Comparison of ENCODE assay signal across 24 mouse cellular contexts in genomic region chr16:10821387-10821786, GRCm38 (mm10). TPM values are rescaled to one million over a fixed set of nuclear protein-coding genes. Genes with fewer than 3 reads are reported as not detected.
DNase-seq lines count a peak whose midpoint lies in the region; ATAC-seq lines count a peak whose summit lies in the region.
"Had no signal": no experiment of that assay in that cellular context is flagged by ENCODE, and none has a peak within 500 bp of the region (broad histone marks: within the 10 kb centered on the region; RNA-seq: fewer than 3 reads in every experiment).

No protein-coding gene starts in this region.

- no peak overlapping the region for H3K4me2 ChIP-seq in embryonic facial prominence, embryonic 14.5 days (ENCODE audit: low read depth, low read length)
- H3K4me2 ChIP-seq in kidney, embryonic 14.5 days (replicated peaks; ENCODE audit: low read depth, low read length) = no peak overlapping the region
- H3K4me2 ChIP-seq in lung, embryonic 16.5 days (ENCODE audit: low read depth, low read length) = no peak overlapping the region
- H3K4me2 ChIP-seq: hindbrain, embryonic 14.5 days; lung, embryonic 15.5 days had no signal

- intact Hi-C loops in left cerebral cortex, postnatal 14 days (cut with DNase I) = no loop called here

- no peaks in the 10 kb centered on the region for H3K4me1 ChIP-seq in embryonic facial prominence, embryonic 14.5 days (ENCODE audit: control insufficient read depth, insufficient read depth, low read length)
- peaks cover 15% of the 10 kb centered on the region; the same call in 1 of the 2 replicates for H3K4me1 ChIP-seq in embryonic facial prominence, embryonic 10.5 days
- peaks cover 15% of the 10 kb centered on the region; the same call in 1 of the 2 replicates for H3K4me1 ChIP-seq in kidney, embryonic 14.5 days (ENCODE audit: control insufficient read depth, insufficient read depth, low read length)
- no peaks in the 10 kb centered on the region for H3K4me1 ChIP-seq in lung, embryonic 16.5 days (replicated peaks; ENCODE audit: control insufficient read depth, insufficient read depth, low read length)

- no peaks in the 10 kb centered on the region for H3K36me3 ChIP-seq in embryonic facial prominence, embryonic 14.5 days (ENCODE audit: control insufficient read depth, insufficient read depth, low read length)
- H3K36me3 ChIP-seq in embryonic facial prominence, embryonic 10.5 days (replicated peaks) = no peaks in the 10 kb centered on the region
- no peaks in the 10 kb centered on the region for H3K36me3 ChIP-seq in kidney, embryonic 14.5 days (ENCODE audit: control insufficient read depth, insufficient read depth, low read length)
- H3K36me3 ChIP-seq in lung, embryonic 16.5 days (ENCODE audit: control insufficient read depth, insufficient read depth, low read length) = no peaks in the 10 kb centered on the region
- H3K36me3 ChIP-seq: lung, embryonic 15.5 days had no signal

- H3K27ac ChIP-seq in embryonic facial prominence, embryonic 14.5 days (replicated peaks; ENCODE audit: low read depth, low read length) = no peak overlapping the region
- H3K27ac ChIP-seq in embryonic facial prominence, embryonic 10.5 days (replicated peaks) = no peak overlapping the region
- peak overlapping the region; percentile 70 for H3K27ac ChIP-seq in kidney, embryonic 14.5 days (ENCODE audit: low read depth, low read length)
- no peak overlapping the region for H3K27ac ChIP-seq in lung, embryonic 16.5 days (ENCODE audit: low read length)
- H3K27ac ChIP-seq: hindbrain, embryonic 14.5 days; lung, embryonic 15.5 days had no signal

- H3K9me3 ChIP-seq in embryonic facial prominence, embryonic 14.5 days (ENCODE audit: control insufficient read depth, low read length) = 0 out of 2 replicates have a peak, but pooled peaks cover 3% of the 10 kb centered on the region
- H3K9me3 ChIP-seq in embryonic facial prominence, embryonic 10.5 days = no peaks in the 10 kb centered on the region; the same call in 1 of the 2 replicates
- H3K9me3 ChIP-seq in kidney, embryonic 14.5 days (ENCODE audit: control insufficient read depth, low read length) = no peaks in the 10 kb centered on the region
- H3K9me3 ChIP-seq in lung, embryonic 16.5 days (ENCODE audit: control insufficient read depth, low read length) = no peaks in the 10 kb centered on the region; the same call in 1 of the 2 replicates
- H3K9me3 ChIP-seq: lung, embryonic 15.5 days had no signal

- ATAC-seq in embryonic facial prominence, embryonic 14.5 days (ENCODE audit: low read depth) = 0 out of 2 replicates have a peak, but pooled peaks have one; percentile 37
- peak; percentile 72 for ATAC-seq in kidney, embryonic 14.5 days (ENCODE audit: low FRiP score, low TSS enrichment)
- ATAC-seq in lung, embryonic 16.5 days (ENCODE audit: low read depth) = peak; percentile 32; the same call in 1 of the 2 replicates
- ATAC-seq: activated CD4-positive, CD25-positive, alpha-beta regulatory T cell, adult 4 months; forebrain, embryonic 16.5 days; midbrain, embryonic 16.5 days had no signal

- DNase-seq in embryonic facial prominence, embryonic 14.5 days (ENCODE audit: low spot score) = no peak
- no peak for DNase-seq in embryonic facial prominence, embryonic 10.5 days (ENCODE audit: low spot score)
- no peak for DNase-seq in kidney, postnatal 25 days
- no peak for DNase-seq in lung, postnatal 14 days
- DNase-seq in adrenal gland, adult 18-20 months (ENCODE audit: low spot score in 2 of 2) = no peak
- DNase-seq in left cerebral cortex, postnatal 14 days (ENCODE audit: low spot score in 2 of 2) = no peak
- DNase-seq: adrenal gland, postnatal 36 days; cerebellum, postnatal 14 days; liver; right cerebral cortex, postnatal 14 days; thymus, adult 18-20 months had no signal

- no peak overlapping the region for H3K9ac ChIP-seq in embryonic facial prominence, embryonic 14.5 days (ENCODE audit: low read depth, low read length)
- no peak overlapping the region for H3K9ac ChIP-seq in kidney, embryonic 14.5 days (ENCODE audit: low read depth, low read length)
- no peak overlapping the region for H3K9ac ChIP-seq in lung, embryonic 16.5 days (ENCODE audit: low read length)
- H3K9ac ChIP-seq: hindbrain, embryonic 14.5 days; lung, embryonic 15.5 days had no signal

- H3K4me3 ChIP-seq in embryonic facial prominence, embryonic 14.5 days (ENCODE audit: low read depth, low read length) = no peak overlapping the region
- no peak overlapping the region for H3K4me3 ChIP-seq in embryonic facial prominence, embryonic 10.5 days
- no peak overlapping the region for H3K4me3 ChIP-seq in kidney, embryonic 14.5 days (ENCODE audit: low read length)
- H3K4me3 ChIP-seq in lung, embryonic 16.5 days (ENCODE audit: low read length) = no peak overlapping the region
- H3K4me3 ChIP-seq: erythroblast, embryonic 14.5 days; lung, embryonic 15.5 days; megakaryocyte, embryonic 14.5 days had no signal

- WGBS in embryonic facial prominence, embryonic 14.5 days = 46% methylated on average over 4 of the region's 4 CpGs
- 77% methylated on average over 4 of the region's 4 CpGs for WGBS in embryonic facial prominence, embryonic 10.5 days
- 20% methylated on average over 4 of the region's 4 CpGs for WGBS in kidney, embryonic 14.5 days
- WGBS in lung, embryonic 16.5 days = 35% methylated on average over 4 of the region's 4 CpGs

- H3K27me3 ChIP-seq in embryonic facial prominence, embryonic 14.5 days (replicated peaks; ENCODE audit: control insufficient read depth, insufficient read depth, low read length) = no peaks in the 10 kb centered on the region
- no peaks in the 10 kb centered on the region for H3K27me3 ChIP-seq in embryonic facial prominence, embryonic 10.5 days (replicated peaks; ENCODE audit: low read depth, poor library complexity, severe bottlenecking)
- 0 out of 2 replicates have a peak, but pooled peaks cover 2% of the 10 kb centered on the region for H3K27me3 ChIP-seq in kidney, embryonic 14.5 days (ENCODE audit: control insufficient read depth, insufficient read depth, low read length)
- H3K27me3 ChIP-seq in lung, embryonic 16.5 days (ENCODE audit: control insufficient read depth, insufficient read depth, low read depth, low read length) = no peaks in the 10 kb centered on the region
- H3K27me3 ChIP-seq: lung, embryonic 15.5 days had no signal

RNA-seq across cellular contexts. Expression of gene Gm11172, which starts 8.7 kb away (rescaled TPM):
- not detected in 2 replicates for polyA plus RNA-seq in embryonic facial prominence, embryonic 14.5 days (2014; fragmentation: Nextera tagmentation; extraction: Ambion mirVana)
- not detected in 2 replicates for polyA plus RNA-seq in embryonic facial prominence, embryonic 10.5 days (2016; fragmentation: Nextera tagmentation; extraction: Ambion mirVana)
- not detected in 2 replicates for polyA plus RNA-seq in kidney, embryonic 14.5 days (2014; fragmentation: Nextera tagmentation; extraction: Ambion mirVana)
- polyA plus RNA-seq in lung, embryonic 16.5 days (2015; fragmentation: Nextera tagmentation; extraction: Ambion mirVana) = not detected in 2 replicates
- total RNA-seq in adrenal gland, adult 18-20 months (2021) = not detected
- total RNA-seq in left cerebral cortex, postnatal 14 days (2021) = not detected
- total RNA-seq: adrenal gland, postnatal 36 days; gastrocnemius, adult 18-20 months; heart, adult 18-20 months; layer of hippocampus, adult 18-20 months; left cerebral cortex, adult 18-20 months had no signal
- polyA plus RNA-seq: activated CD4-positive, CD25-positive, alpha-beta regulatory T cell, adult 4 months; erythroblast, embryonic 14.5 days; forebrain, embryonic 16.5 days; hindbrain, embryonic 14.5 days; lung, embryonic 15.5 days; midbrain, embryonic 16.5 days had no signal

RNA-seq across cellular contexts. Expression of gene Rmi2, which starts 13.5 kb away (rescaled TPM):
- 2.0 and 3.3 TPM in 2 replicates for polyA plus RNA-seq in embryonic facial prominence, embryonic 14.5 days (2014; fragmentation: Nextera tagmentation; extraction: Ambion mirVana)
- polyA plus RNA-seq in embryonic facial prominence, embryonic 10.5 days (2016; fragmentation: Nextera tagmentation; extraction: Ambion mirVana) = 4.6 and 4.8 TPM in 2 replicates
- polyA plus RNA-seq in kidney, embryonic 14.5 days (2014; fragmentation: Nextera tagmentation; extraction: Ambion mirVana) = 6.0 and 6.2 TPM in 2 replicates
- 3.1 and 3.4 TPM in 2 replicates for polyA plus RNA-seq in lung, embryonic 16.5 days (2015; fragmentation: Nextera tagmentation; extraction: Ambion mirVana)
- total RNA-seq in adrenal gland, adult 18-20 months (2021) = under 1 TPM; 0.51 to 0.56 TPM
- under 1 TPM; 0.19 to 0.40 TPM for total RNA-seq in left cerebral cortex, postnatal 14 days (2021)
- total RNA-seq: layer of hippocampus, adult 18-20 months had no signal

RNA-seq across cellular contexts. Expression of gene Prm1, which starts 15.7 kb away (rescaled TPM):
- polyA plus RNA-seq in embryonic facial prominence, embryonic 14.5 days (2014; fragmentation: Nextera tagmentation; extraction: Ambion mirVana) = not detected in 2 replicates
- 0.36 TPM in 1 of 2 replicates, not detected in the other for polyA plus RNA-seq in embryonic facial prominence, embryonic 10.5 days (2016; fragmentation: Nextera tagmentation; extraction: Ambion mirVana)
- not detected in 2 replicates for polyA plus RNA-seq in kidney, embryonic 14.5 days (2014; fragmentation: Nextera tagmentation; extraction: Ambion mirVana)
- polyA plus RNA-seq in lung, embryonic 16.5 days (2015; fragmentation: Nextera tagmentation; extraction: Ambion mirVana) = not detected in 2 replicates
- total RNA-seq in adrenal gland, adult 18-20 months (2021) = not detected
- total RNA-seq in left cerebral cortex, postnatal 14 days (2021) = not detected
- total RNA-seq: adrenal gland, postnatal 36 days; gastrocnemius, adult 18-20 months; heart, adult 18-20 months; layer of hippocampus, adult 18-20 months; left cerebral cortex, adult 18-20 months had no signal
- polyA plus RNA-seq: erythroblast, embryonic 14.5 days; forebrain, embryonic 16.5 days had no signal

RNA-seq across cellular contexts. Expression of gene Prm2, which starts 25.5 kb away (rescaled TPM):
- polyA plus RNA-seq in embryonic facial prominence, embryonic 14.5 days (2014; fragmentation: Nextera tagmentation; extraction: Ambion mirVana) = not detected in 2 replicates
- polyA plus RNA-seq in embryonic facial prominence, embryonic 10.5 days (2016; fragmentation: Nextera tagmentation; extraction: Ambion mirVana) = not detected in 2 replicates
- not detected in 2 replicates for polyA plus RNA-seq in kidney, embryonic 14.5 days (2014; fragmentation: Nextera tagmentation; extraction: Ambion mirVana)
- not detected in 2 replicates for polyA plus RNA-seq in lung, embryonic 16.5 days (2015; fragmentation: Nextera tagmentation; extraction: Ambion mirVana)
- not detected for total RNA-seq in adrenal gland, adult 18-20 months (2021)
- not detected for total RNA-seq in left cerebral cortex, postnatal 14 days (2021)
- total RNA-seq: adrenal gland, postnatal 36 days; gastrocnemius, adult 18-20 months; heart, adult 18-20 months; layer of hippocampus, adult 18-20 months; left cerebral cortex, adult 18-20 months had no signal
- polyA plus RNA-seq: activated CD4-positive, CD25-positive, alpha-beta regulatory T cell, adult 4 months; erythroblast, embryonic 14.5 days; forebrain, embryonic 16.5 days; hindbrain, embryonic 14.5 days; lung, embryonic 15.5 days; midbrain, embryonic 16.5 days had no signal

RNA-seq across cellular contexts. Expression of gene Prm3, which starts 30.7 kb away (rescaled TPM):
- not detected in 2 replicates for polyA plus RNA-seq in embryonic facial prominence, embryonic 14.5 days (2014; fragmentation: Nextera tagmentation; extraction: Ambion mirVana)
- polyA plus RNA-seq in embryonic facial prominence, embryonic 10.5 days (2016; fragmentation: Nextera tagmentation; extraction: Ambion mirVana) = not detected in 2 replicates
- polyA plus RNA-seq in kidney, embryonic 14.5 days (2014; fragmentation: Nextera tagmentation; extraction: Ambion mirVana) = not detected in 2 replicates
- not detected in 2 replicates for polyA plus RNA-seq in lung, embryonic 16.5 days (2015; fragmentation: Nextera tagmentation; extraction: Ambion mirVana)
- not detected for total RNA-seq in adrenal gland, adult 18-20 months (2021)
- not detected for total RNA-seq in left cerebral cortex, postnatal 14 days (2021)
- total RNA-seq: adrenal gland, postnatal 36 days; gastrocnemius, adult 18-20 months; heart, adult 18-20 months; layer of hippocampus, adult 18-20 months; left cerebral cortex, adult 18-20 months had no signal
- polyA plus RNA-seq: activated CD4-positive, CD25-positive, alpha-beta regulatory T cell, adult 4 months; erythroblast, embryonic 14.5 days; forebrain, embryonic 16.5 days; hindbrain, embryonic 14.5 days; lung, embryonic 15.5 days; midbrain, embryonic 16.5 days had no signal
